Mouse (Mus musculus): ENCODE data around the gene Tbc1d5.
"Not testable (repeated sequence)": the region's sequence is repeated elsewhere in the genome, so short reads cannot be mapped to it uniquely, and the experiment has no call there.

Gene Tbc1d5

DNA sequence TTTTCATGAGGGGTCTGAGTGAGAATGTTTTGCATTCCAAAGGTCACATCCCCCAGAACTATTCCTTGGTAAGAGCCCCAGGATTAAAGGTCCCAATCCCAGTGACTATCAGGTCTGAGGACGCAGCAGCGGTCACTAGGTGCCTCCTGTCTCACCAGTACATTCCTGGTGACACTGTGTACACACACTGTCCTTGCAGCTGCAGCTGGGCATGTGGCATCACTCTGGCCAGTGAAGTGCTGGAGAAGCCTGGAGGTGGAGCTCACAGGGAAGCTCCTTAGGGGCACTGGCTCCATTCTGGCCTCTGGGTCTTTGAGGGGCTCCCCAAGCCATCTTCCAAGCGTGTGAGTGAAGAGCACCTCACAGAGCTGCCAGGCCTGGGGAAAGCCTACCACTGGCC lies 427.2 kb downstream of the Tbc1d5 start:
- DNase-seq (ENCODE audit: low read depth, low spot score) = no peak

DNA sequence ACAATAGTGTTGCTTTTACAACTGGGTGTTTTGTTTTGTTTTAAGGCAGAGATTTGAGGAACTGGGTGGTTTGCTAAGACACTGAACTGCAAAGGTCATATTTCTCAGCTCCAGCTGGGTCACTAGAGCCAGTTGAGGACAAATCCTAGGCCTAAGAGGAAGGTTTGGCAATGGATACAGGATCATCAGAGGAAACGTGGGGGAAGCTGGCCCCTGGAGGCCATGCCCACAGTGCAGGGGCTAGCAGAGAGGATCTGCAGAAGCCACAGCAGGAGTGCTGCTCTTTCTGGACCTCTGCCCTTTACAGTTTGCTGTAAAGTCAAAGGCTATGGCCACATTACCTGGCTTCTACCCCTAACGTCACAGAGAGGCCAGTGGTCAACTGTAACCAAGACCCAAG lies 428.3 kb downstream of the Tbc1d5 start:
- no peak for DNase-seq (ENCODE audit: low read depth, low spot score)

DNA sequence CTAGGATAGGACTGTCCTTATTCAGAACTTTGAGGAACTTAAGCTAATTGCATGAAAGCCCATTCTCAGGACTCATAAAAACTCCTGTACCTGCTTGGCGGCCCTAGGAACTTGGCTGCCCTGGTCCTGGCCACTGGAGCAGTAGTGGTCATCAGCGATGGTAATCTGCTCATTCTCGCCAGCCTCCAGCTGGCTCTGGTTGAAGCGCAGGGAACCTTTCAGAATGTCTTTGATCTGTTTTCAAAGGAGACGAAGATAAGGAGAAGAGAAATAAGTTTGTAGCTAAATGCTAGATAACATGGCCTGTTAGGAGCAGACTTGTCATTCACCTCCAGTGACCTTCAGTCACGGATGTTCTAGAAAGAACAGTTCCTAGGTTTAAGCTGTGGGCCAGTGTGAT lies 437.8 kb downstream of the Tbc1d5 start:
- DNase-seq (ENCODE audit: low read depth, low spot score) = no peak

DNA sequence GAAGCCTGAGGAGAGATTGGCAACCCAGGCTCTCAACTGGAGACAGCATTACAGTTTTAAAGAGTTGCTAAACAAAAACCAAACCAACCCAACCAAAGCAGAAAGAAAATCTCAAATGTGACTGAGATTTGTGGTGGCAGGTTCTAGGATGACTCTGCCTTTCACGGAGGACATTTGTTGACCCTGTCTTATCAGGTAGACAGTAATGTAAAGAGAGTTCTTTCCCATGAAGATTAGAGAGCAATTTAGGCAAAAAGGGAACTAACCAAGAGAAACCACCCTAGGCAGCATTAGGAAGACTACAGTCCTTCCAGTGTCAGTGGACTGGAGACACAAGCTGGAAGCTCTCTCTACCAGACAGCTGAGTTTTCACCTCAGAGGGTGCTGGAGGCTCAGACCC lies 438.3 kb downstream of the Tbc1d5 start:
- no peak for DNase-seq (ENCODE audit: low read depth, low spot score)

DNA sequence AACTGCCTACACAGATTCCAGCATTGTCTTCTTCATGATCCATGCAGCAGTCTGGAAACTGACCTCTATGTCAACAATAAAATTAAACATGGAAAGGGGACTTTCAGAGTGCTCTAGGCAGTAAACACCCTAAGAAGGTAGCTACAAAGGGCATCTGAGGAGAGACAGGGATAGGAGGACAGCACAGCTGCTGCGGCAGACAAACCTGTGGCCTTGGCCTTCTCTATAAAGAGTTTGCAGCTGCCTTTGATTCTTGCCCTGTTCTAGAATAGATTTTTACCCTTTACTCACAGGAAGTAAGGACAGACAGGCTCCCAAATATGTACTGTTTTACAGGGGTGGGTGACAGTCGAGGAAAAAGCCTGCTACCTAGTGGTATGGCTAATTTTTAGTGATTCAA lies 440.7 kb downstream of the Tbc1d5 start:
- DNase-seq (ENCODE audit: low read depth, low spot score) = no peak

DNA sequence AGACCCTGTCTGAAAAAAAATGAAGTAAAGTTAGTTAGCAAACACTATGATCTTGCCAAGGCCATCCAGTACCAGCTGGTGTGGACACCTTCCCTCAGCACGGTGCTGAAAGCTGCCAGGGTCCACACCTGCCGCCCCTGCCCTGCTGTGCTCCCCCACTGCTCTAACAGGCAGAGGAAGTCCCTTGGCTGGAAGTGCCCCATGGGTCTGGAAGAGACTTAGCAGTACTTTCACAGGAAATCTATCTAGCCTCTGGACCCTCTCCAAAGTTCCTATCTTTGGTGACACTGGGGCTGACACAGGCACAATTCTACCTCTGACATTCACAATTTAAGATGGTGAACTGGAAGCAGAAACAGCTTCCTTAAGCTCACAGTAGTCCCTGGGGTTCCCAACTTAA lies 442.1 kb downstream of the Tbc1d5 start:
- no peak for DNase-seq (ENCODE audit: low read depth, low spot score)

DNA sequence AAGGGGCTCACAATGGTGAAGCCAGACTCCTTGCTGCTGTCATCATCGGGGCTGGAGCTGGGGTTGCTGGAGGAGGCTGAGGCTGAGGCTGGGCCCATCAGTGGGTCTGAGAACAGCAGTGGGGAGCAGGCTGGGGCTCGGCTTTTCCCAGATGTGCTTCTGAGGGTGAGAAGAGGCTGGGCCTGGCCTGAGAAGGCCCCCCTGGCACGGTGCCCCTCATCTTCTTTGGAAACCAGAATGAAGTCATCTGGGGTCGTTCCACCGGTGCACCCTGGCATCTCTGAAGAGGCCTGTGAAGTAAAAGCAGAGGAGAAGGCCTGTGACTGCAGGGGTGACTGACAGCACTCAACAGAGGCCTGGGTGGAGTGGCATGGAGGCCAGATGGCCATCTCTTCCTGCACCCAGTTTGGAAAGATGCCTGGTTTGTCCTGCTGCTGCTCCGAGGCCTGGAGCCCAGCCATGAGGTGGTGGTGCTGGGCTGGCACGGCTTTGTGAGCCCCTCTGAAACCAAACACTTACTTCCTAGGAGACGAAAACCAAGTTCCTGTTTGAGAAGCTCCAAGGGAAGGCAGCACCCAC lies 443.1 kb downstream of the Tbc1d5 start:
- no peak for DNase-seq (ENCODE audit: low read depth, low spot score)

DNA sequence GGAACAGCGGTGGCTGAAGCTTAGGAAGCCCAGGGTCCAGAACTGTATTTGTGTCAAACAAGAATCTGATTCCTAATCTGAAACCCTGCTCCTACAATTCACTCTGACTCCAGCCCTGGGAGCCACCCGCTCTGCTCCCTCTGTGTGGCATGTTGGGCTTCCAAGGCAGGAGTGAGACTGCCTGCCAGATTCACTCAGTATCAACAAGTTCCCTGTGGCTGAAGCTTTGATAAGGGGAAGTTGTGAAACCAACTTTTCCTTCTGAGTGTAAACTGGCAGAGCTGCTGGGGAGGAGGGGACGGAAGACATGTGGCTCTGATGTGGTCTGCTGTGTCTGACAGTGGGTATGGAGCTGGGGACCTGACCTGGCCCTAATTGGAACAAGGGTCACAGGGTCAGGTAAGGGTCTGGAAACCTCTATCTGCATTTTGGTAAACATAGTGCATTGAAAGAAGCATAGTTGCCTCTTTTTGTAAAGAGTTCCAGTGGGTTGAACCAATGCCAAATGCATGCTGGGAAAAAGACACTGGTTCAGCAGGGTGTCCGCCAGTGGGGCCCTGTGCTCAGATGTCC lies 443.7 kb downstream of the Tbc1d5 start:
- DNase-seq (ENCODE audit: low read depth, low spot score) = no peak

DNA sequence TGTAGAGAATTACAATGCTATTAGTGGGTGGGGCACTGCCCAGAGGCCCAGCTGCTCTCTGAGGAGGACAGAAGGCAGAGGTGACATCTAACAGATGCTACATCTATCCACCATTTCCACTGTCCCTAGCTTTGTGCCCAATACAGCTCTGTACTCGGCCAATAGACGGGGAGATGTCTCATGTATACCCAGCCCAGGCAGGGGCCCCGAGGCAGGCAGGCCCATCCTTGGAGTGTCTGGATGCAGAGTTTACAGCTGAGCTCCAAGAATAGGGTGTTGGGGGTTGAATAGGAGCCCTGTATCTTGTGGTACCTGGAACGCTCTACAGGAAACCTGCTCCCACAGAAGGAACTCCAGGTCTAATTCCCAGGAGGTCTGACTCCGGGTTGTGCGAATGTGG lies 444.4 kb downstream of the Tbc1d5 start:
- DNase-seq (ENCODE audit: low read depth, low spot score) = no peak

DNA sequence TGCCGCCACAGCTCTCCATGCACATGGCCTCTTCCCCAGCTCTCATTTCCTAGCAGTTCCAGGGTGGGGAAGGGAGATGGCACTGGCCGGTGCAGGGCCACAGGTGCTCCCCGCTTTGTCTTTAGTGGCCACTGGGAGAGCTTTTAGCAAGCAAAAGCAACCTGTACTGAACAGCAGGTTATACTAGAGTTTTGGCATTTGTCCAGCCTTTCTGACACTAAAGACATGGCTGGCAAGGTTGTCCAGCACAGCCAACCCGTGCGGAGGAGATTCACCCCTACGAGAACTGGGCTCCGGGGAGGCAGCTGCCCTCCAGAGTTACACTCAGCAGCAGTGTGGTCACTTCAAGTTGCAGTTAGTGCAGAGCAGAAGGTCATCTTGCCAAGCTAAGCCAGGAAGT lies 445.8 kb downstream of the Tbc1d5 start:
- DNase-seq (ENCODE audit: low read depth, low spot score) = no peak

DNA sequence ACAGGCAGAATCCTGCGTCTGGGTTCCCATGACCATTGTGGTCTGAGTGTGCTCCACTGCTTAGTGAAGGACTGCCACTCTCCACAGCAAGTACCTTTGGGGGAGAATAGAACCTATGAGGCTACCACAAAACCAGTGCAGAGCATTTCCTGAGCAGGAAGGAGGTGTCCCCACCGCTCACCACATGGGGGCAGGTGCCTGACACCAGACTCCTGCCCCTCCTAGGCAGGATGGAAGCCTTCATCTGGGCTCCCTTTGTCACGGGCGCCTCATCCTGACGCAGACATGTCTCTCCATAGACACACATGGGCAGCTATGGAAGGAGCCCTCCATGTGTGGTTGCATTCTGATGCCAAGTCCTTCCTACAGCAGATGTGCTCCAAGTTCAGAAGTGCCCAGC lies 447.3 kb downstream of the Tbc1d5 start:
- DNase-seq (ENCODE audit: low read depth, low spot score) = no peak

DNA sequence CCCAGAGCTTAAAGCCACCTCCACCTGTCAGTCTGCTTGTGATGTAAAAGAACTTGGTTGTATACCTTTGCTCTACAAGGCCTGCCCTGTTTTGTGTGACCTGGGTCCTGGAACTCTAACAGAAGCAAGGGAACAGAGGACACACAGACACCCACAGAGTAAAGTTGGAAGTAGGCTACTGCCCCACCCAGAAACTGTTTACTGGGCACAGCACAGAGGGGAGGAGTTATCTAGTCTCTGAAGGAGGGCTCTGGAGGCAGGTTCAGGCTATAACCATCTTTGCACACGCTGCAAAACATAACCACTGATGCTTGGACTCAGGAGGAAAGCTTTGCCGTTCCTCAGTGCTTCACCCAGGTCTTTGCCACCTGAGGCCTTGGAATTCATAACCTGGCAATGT lies 448.3 kb downstream of the Tbc1d5 start:
- DNase-seq (ENCODE audit: low read depth, low spot score) = no peak

DNA sequence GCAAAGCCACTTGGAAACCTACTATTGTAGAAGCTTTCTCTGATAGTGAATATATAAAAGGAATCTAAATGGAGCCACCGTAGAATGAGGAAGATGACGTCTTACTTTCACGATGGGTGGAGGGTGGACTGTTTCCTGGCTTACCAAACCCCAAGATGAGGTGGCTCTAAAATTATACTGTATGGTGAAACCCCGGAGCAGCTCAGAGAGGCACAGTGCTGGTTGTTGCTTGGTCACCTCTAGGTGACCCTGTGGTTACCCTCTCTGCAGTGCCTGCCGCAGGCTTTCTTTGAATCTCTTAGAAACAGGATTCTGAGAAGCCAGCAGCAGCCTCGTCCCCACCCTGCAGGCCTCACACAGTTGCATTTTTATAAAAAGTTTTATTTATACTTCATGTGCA lies 449.6 kb downstream of the Tbc1d5 start:
- no peak for DNase-seq (ENCODE audit: low read depth, low spot score)

DNA sequence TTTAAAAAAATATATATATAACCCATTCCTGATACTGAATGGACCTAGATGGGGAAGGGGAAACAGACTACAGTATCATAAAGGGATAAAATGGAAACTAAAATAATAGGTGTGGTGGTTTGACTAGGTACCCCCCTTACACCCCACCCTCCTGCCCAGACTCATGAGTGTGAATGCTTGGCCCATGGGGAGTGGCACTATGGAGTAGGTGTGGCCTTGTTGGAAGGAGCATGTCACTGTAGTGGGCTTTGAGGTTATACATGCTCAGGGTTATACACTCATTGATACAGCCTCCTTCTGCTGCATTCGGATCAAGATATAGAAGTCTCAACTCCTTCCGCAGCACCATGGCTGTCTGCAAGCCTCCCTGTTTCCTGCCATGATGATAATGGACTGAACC lies 450.1 kb downstream of the Tbc1d5 start:
- DNase-seq (ENCODE audit: low read depth, low spot score) = no peak

DNA sequence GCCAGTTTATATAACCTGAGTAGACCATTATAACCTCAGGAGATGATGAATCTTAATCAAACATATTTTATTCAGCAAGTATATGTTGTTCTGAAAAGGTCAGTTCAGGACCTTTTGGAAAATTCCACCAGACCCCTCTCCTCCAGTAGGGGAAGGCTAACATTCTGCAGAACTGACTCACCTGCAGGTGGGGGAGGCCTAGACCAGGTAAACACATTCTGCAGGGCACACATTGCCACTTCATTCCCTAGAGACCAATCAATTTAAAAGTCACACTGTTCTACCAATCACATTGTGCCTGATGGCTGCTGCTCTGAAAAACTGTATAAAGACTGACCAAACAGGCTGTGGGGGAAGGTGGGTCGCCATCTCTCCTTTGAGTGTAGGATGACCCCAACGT lies 452.9 kb downstream of the Tbc1d5 start:
- DNase-seq (ENCODE audit: low read depth, low spot score) = no peak

DNA sequence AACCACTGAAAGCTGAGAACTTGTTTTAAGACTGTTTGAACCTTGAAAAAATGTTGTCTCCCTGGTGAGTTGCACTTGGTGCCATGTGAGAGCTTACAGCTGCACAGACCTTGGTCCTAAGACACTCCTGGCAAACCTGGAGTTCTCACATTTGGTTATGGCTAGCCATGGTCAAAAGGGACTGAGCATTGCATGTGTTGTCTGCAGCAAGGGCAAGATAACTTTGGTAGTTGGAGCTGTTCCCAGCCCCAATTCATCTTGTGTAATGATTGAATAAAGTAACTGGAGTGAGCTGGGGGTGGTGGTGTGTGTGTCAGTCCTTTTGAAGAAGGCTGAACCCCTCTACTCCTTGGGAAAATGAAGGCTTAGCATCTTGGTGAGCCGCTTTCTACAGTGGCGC lies 454.8 kb downstream of the Tbc1d5 start:
- DNase-seq (ENCODE audit: low read depth, low spot score) = no peak

DNA sequence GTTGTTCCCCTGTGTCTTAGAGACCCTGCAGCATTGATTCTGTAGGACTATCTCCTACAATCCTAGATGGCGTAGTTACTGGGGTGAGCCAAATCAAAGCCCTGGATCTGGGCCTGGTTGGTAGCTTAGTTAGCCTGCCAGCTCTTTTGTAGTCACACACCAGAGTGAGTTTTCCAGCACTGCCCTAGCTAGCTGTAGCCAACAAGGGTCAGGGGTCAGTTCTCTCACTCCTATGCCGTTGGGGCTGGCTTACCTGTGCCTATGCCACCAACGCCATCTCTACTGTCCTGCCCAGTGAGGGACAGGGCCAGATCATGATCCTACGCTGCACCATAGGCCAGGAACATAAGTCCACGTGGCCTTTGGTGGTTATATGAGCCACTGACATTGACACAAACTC lies 461.6 kb downstream of the Tbc1d5 start:
- no peak for DNase-seq (ENCODE audit: low read depth, low spot score)

DNA sequence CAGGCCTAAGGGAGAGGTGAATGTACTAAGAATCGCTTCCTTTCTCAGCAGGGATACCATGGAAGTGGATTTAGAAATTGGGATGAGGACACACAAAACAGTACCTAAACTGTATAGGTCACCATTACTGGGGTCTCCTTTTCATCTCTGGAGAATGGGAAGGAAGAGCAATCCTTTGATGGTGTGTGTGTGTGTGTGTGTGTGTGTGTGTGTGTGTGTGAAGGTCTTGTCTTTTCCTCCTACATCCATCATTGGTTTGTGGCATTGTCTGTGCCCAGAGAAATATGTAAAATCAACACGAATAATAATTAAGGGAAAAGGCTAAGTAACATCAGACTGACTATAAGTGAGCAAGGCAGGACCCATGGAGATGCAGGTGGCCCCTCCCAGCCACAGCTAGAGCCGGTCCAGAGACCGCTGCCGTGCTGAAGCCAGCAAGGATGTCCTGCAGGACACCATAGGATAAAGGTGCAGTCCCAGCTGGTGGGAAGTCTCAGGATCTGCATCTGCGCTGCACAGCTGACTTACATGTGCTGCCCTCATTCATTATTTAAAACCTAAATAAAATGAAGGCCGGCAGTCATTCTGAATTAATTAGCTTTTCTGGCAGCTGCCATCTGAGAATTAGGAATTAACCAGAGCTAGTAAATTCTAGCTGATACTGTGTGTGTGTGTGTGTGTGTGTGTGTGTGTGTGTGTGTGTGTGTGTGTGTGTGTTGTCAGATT lies 468.5 kb downstream of the Tbc1d5 start:
- no peak for DNase-seq (ENCODE audit: low read depth, low spot score)

DNA sequence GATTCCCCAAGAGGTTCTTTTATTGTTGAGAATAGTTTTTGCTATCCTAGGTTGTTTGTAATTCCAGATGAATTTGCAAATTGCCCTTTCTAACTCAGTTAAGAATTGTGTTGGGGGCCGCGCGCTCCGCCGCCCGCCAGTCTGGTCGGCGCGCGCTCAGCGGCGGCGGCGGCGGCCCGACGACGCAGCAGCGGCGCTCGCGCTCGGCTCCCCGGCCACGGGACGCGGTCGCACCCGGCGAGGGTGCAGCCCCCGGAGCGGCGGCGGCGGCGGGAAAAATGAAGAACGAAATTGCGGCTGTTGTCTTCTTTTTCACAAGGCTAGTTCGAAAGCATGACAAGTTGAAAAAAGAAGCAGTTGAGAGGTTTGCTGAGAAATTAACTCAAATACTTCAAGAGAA lies 480.7 kb downstream of the Tbc1d5 start:
- not testable (repeated sequence) for DNase-seq (ENCODE audit: low read depth, low spot score)

DNA sequence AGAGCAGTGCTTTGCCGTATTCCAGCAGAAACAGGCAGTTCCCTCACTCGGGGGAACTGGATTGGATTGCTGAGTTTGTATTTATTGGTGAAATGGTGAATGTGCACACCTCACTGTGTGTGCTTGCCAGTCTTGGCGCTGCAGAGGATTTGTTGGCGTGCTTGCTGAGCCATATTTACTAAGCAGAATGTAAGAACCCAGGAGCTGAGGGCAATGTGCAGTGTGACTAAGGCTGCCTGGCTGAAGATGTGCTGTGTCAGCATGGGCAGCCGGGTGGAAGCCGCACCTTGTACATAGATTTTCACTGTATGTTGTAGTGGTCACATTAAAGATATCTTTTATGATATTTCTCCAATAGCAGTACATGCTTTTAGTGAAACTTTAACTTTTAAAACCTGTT lies 491.0 kb downstream of the Tbc1d5 start:
- DNase-seq (ENCODE audit: low read depth, low spot score) = no peak

DNA sequence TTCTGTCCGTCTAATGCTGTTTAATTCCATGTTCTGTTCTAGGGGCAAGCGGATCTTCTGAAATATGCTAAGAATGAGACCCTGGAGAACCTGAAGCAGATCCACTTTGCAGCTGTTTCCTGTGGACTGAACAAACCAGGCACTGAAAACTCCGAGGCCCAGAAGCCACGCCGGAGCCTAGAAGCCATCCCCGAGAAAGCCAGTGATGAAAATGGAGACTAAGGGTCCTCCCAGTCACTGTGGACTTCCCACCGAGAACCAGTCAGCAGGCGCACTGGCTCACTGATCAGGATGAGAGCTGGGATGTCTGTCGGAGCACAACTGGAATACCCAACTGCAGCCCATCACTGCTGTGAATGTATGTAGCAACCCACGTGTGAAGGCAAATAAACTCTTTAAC lies 491.5 kb downstream of the Tbc1d5 start:
- DNase-seq (ENCODE audit: low read depth, low spot score) = no peak

DNA sequence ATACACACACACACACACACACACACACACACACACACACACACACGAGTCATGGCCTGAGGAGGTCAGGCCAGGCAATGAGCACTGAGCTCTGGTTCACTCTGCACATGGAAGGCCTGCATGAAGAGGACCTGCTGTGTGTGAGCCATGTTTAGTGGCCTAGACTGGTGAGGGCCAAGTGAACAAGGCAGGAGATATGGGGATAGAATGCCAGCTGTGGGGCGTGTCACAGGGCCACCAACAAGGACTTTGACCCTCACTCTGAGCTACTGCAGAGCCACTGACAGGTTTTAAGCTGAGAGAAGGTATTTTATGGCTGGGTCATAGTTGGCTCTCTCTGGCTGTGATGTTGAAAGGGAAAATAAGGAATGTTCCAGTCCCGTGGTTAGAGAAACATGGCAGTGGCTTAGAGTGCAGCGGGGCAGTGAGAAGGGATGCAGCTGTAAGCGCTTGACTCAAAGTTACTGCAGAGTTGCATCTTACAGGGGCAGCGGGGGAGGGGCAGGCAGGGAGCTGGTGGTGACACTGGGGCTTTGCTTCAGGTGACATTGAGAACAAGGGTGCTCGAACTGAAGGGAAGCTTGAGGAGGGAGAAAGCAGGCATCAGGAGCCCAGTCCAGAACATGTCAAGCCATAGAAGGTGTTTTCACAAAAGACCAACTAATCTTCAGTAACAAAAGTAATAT lies 494.0 kb downstream of the Tbc1d5 start:
- no peak for DNase-seq (ENCODE audit: low read depth, low spot score)

All from embryo, embryonic 11.5 days (tissue).